Mouse (Mus musculus) hematopoietic stem cell, adult 5-6 weeks (primary cell): ENCODE measurements around the gene Irak4. TPM values are rescaled to one million over a fixed set of nuclear protein-coding genes. Genes with fewer than 3 reads are reported as not detected.

Source experiments
- ATAC-seq, 2 experiments: fragments of 125-278 bp in 1 of 2; replicated peaks in 1 of 2; 2 replicates each; pipeline ENCODE4 v1.8.0; 2016 to 2017; ENCODE audit warnings: inconsistent platforms in 2 of 2, mild to moderate bottlenecking in 2 of 2, moderate number of reproducible peaks in 2 of 2, low read depth in 1 of 2, moderate TSS enrichment in 1 of 2; ENCODE audit not compliant: low FRiP score in 2 of 2, poor library complexity in 2 of 2, severe bottlenecking in 2 of 2, insufficient read depth in 1 of 2, low TSS enrichment in 1 of 2
- total RNA-seq: library from RNA; stranded (forward); fragments of 172-1452, 232-1000 nt; gene quantifications from 2 replicates; pipeline ENCODE4 v1.2.3, GENCODE M21; 2017

The Irak4 gene
- 23.5 and 29.9 TPM in 2 replicates for total RNA-seq

DNA sequence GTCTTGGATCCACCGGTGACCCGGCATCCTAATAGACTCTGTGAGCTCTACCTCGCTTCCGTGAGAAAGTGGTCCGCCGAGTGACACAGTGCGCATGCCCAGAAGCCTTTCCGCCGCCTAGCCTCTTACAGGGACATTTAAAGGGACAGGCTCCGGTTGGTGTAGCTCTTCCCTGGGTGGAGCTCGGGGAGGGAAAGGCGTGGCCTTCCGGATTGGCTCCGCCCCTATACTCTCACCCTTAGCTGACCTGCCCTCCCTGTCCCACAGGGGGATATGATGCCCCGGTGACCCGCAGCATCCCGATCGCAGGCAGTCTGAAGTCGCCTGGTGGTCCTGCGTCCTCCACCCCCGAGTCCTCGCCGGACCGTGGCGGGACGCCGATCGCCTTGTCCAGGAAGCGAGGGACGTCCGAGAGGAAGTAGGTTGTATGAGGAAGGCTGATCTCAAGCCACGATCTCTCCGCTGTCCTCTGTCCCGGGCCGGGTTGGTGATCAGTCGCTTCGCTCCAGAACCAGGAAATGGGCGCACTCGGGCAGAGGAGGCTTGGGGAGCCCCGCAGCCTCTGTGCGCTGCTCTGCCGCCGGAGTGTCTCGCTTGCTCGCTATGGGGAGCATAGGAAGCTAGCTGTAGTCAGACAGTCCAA, at the start of gene Irak4, which contains the start of gene Pus7l:
Irak4 (plus strand) TSS at position 235 of the 643 bp plus-strand sequence.
Pus7l (minus strand) TSS at position 139 of the 643 bp plus-strand sequence.
- ATAC-seq = peak; percentile 98

DNA sequence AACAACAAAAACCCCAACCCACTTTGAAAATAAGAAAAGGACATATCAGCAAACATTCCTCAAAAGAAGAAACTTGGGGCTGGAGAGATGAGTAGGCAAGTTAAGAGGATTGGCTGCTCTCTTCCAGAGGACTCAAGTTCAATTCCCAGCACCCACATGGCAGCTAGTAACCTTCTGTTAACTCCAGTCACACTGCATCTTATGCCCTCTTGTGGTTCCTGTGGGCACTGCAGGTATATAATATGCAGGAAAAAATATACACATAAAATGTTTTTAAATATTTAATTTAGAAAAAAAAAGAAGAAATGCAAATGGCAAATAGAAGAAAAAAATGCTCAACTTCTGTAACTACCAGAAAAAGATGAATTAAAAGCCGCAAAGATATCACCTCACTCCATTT, 49.0 kb upstream of the Irak4 start:
- ATAC-seq = no peak

GRCm38 (mm10) chr15:94495936-94496335, 47.5 kb upstream of the Irak4 start:
- ATAC-seq = no peak

GRCm38 (mm10) chr15:94499260-94499659, 44.2 kb upstream of the Irak4 start:
- no peak for ATAC-seq

DNA sequence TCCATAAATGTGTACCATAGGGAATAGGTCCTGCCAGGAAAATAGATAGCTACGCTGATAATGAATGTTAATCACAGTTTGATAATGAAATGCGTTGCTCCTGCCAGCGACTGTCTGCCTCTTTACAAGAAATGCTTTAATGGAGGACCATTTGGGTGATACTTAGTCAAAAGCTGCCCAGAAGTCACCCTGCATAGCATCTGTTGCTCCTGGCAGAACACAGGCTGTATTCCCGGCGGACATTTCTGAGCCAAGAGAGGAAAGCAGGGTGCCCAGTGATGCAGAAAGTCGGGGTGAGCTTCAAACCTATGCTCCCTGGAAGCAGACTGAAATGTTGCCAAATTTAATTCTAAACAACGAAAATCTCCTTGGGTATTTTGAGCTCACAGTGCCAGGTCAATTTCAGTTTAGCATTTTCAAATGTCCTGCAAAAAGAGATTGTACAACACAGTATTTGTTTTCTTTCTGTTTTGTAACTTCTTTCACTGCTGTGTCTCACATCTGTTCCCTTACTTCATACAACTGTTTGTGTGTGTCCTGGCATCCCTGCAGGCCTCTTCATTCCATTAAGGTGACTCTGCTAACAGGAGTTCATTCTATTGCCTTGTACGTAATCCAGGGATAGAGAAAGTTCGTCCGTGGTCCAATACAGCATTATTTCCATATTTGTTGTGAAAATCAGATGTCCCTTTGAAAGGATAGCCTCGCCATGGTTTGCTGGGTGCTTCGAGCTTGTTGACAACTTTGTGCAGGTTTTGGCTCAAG, 39.8 kb upstream of the Irak4 start:
- ATAC-seq = no peak

- no peak for ATAC-seq
These were observed 25.4 kb upstream of the Irak4 start for GRCm38 (mm10) chr15:94517913-94518491.

- peak; percentile 70 to 80; a peak in 2 of 4 replicates for ATAC-seq
These were observed 23.1 kb upstream of the Irak4 start for GRCm38 (mm10) chr15:94520205-94520900.

DNA sequence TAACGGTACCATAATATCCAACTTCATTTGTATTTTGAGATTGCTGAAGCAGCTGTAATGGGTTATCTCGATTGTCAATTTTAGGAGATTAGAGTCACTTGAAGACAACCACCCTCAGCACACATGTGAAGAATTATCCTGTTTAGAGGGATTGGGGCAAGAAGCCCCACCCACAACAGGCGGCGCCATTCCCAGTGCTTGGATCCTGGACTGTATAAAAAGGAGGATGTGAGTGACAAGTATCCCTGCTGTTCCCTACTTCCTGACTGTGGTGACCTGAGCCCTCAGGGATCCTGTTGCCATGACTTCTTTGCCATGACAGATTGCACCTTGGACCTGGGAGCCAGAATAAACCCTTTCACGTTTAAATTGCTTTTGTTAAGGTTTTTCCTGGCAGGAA, 22.5 kb upstream of the Irak4 start:
- ATAC-seq = no peak

- no peak for ATAC-seq
These were observed 20.2 kb upstream of the Irak4 start for GRCm38 (mm10) chr15:94523251-94523650.

DNA sequence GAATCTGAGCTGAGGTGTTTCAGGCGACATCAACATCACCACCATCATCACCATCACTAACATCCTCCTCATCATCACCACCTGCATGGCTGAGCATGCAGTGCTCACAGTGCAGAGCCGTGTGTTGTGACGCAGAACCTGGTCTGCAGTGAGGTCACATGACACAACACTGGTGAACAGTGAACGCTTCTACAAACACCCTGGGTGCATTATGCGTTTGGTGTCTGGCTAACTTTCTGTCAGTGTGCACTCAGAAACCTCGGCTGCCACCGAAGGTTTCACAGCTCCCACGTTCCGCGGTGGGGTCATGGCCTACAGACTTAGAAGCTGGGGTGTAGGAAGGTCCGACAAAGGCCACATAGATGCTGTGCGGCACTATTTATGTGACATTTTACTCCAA, 18.5 kb upstream of the Irak4 start:
- no peak for ATAC-seq

GRCm38 (mm10) chr15:94530519-94530918, 12.9 kb upstream of the Irak4 start:
- no peak for ATAC-seq

GRCm38 (mm10) chr15:94532306-94532705, 11.1 kb upstream of the Irak4 start:
- no peak for ATAC-seq

DNA sequence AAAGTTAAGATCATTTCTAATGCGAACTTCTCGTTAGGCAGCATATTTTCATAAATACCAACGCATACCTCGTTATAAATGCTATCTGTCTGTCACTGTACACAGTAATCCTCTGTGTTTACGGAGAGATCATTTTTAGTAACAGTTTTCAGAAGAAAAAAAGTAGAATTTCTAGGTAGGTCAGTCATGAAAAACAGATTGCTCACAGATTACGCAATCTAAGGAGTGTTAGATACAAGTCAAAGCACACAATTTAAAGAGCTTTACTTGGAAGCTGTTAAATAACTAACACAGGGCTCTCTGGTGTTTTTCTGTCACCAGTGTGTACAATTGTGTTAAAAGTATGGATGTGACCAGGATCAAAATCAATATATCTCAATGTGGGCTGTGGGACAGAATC, 10.5 kb upstream of the Irak4 start:
- no peak for ATAC-seq

GRCm38 (mm10) chr15:94535521-94535920, 7.9 kb upstream of the Irak4 start:
- ATAC-seq = no peak

- no peak for ATAC-seq
These were observed 4.1 kb upstream of the Irak4 start for GRCm38 (mm10) chr15:94539296-94539695.

DNA sequence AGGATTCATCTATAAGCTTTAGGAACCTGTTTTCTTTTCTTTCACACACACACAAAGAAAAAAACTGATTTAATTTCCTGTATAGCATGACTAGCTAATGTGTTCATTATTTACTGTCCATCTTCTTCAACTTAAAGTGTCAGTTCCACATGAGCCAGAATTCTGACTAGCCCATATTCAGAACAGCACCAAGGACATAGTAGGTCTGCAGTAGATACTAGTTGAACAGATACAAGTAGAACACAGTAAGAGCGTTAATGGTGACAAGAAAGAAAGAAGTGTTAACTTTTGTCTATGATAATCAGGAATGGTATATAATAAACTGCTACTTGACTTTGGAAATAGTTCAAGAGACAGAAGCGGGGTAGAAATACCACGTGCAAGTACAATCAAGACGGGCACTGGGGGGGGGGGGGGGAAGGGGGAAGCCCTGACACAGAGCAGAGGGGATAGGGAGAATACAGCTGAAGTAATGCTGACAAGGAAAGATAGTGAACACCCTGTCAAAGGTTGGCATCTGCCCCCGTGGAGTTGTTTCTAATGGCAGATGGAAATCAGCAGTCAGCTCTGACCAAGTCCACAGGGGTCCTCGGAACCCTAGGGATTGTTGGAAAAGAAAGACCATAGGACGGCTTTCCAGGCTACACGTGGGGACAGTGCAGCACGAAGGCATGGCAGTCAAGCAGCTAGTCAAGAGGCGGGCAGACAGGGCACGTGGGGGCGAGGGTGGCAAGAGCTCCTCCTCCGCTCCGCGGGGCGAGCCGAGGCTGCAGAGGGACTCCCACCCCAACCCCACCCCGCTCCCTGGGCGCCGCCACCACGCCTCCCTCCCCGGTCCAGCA, 655 bp upstream of the Irak4 start:
- peak; percentile 69 to 71 for ATAC-seq

- no peak for ATAC-seq
These were observed 701 bp downstream of the Irak4 start for GRCm38 (mm10) chr15:94544052-94544636.
